Mouse (Mus musculus): ENCODE measurements around the gene Babam2. TPM values are rescaled to one million over a fixed set of nuclear protein-coding genes. Genes with fewer than 3 reads are reported as not detected.

Gene Babam2
- total RNA-seq, 1 experiment, result 33.9 TPM

- no peak for TF ChIP-seq HCFC1 (IDR thresholded peaks at IDR 0.05; ENCODE audit: borderline replicate concordance, insufficient read depth, low read length)
- TF ChIP-seq ZNF384 (IDR thresholded peaks at IDR 0.05; ENCODE audit: low read depth, low read length), result no peak
- no peak for TF ChIP-seq ZC3H11A (IDR thresholded peaks at IDR 0.05; ENCODE audit: borderline replicate concordance, low read depth, low read length)
- TF ChIP-seq CHD2 (IDR thresholded peaks at IDR 0.05; ENCODE audit: low read depth, low read length), result no peak
- no peak for TF ChIP-seq MAFK (IDR thresholded peaks at IDR 0.05; ENCODE audit: insufficient read depth, low read depth, low read length)
- Histone ChIP-seq H3K36me3 (ENCODE audit: control insufficient read depth, insufficient read depth, low read length, poor library complexity, severe bottlenecking) (no peaks in the 10 kb centered on the region), H3K27ac (ENCODE audit: insufficient read depth, low read depth, low read length, poor library complexity, severe bottlenecking) (no peak overlapping the region), H3K9me3 (ENCODE audit: control insufficient read depth, insufficient read depth, low read depth, low read length) (no peaks in the 10 kb centered on the region), H3K4me3 (ENCODE audit: insufficient read depth in 1 of 2, low read depth in 1 of 2, low read length in 2 of 2, poor library complexity in 1 of 2, severe bottlenecking in 1 of 2) (no peak overlapping the region), H3K4me1 (ENCODE audit: control insufficient read depth in 2 of 2, insufficient read depth in 2 of 2, low read length in 2 of 2, poor library complexity in 1 of 2) (no peaks in the 10 kb centered on the region; a peak in 1 of 4 replicates), H3K9ac (ENCODE audit: insufficient read depth, low read depth, low read length, poor library complexity, severe bottlenecking) (no peak overlapping the region)
- in situ Hi-C loops (cut with MboI; ENCODE audit: low sequenced_read_pairs in 2 of 2, unreplicated experiment in 2 of 2), result no loop called here
- DNase-seq (ENCODE audit: low read depth, low spot score), result no peak
Observed at GRCm38 (mm10) chr5:31758310-31759091, 61.0 kb downstream of the Babam2 start.

- in situ Hi-C loops (cut with MboI; ENCODE audit: low sequenced_read_pairs in 2 of 2, unreplicated experiment in 2 of 2), result no loop called here
- no peaks in the 10 kb centered on the region for H3K36me3 ChIP-seq (ENCODE audit: control insufficient read depth, insufficient read depth, low read length, poor library complexity, severe bottlenecking)
- no peak overlapping the region for H3K27ac ChIP-seq (ENCODE audit: insufficient read depth, low read depth, low read length, poor library complexity, severe bottlenecking)
- no peak overlapping the region for H3K9ac ChIP-seq (ENCODE audit: insufficient read depth, low read depth, low read length, poor library complexity, severe bottlenecking)
- no peaks in the 10 kb centered on the region; a peak in 1 of 4 replicates for H3K4me1 ChIP-seq (ENCODE audit: control insufficient read depth in 2 of 2, insufficient read depth in 2 of 2, low read length in 2 of 2, poor library complexity in 1 of 2)
- no peak for TF ChIP-seq ZNF384 (IDR thresholded peaks at IDR 0.05; ENCODE audit: low read depth, low read length)
- TF ChIP-seq ZC3H11A (IDR thresholded peaks at IDR 0.05; ENCODE audit: borderline replicate concordance, low read depth, low read length), result no peak
- no peak for TF ChIP-seq CHD2 (IDR thresholded peaks at IDR 0.05; ENCODE audit: low read depth, low read length)
- no peak for TF ChIP-seq HCFC1 (IDR thresholded peaks at IDR 0.05; ENCODE audit: borderline replicate concordance, insufficient read depth, low read length)
- TF ChIP-seq MAFK (IDR thresholded peaks at IDR 0.05; ENCODE audit: insufficient read depth, low read depth, low read length), result no peak
- no peaks in the 10 kb centered on the region for H3K9me3 ChIP-seq (ENCODE audit: control insufficient read depth, insufficient read depth, low read depth, low read length)
- no peak overlapping the region for H3K4me3 ChIP-seq (ENCODE audit: insufficient read depth in 1 of 2, low read depth in 1 of 2, low read length in 2 of 2, poor library complexity in 1 of 2, severe bottlenecking in 1 of 2)
- DNase-seq (ENCODE audit: low read depth, low spot score), result no peak
Observed at GRCm38 (mm10) chr5:31761836-31762235, 64.4 kb downstream of the Babam2 start.

DNA sequence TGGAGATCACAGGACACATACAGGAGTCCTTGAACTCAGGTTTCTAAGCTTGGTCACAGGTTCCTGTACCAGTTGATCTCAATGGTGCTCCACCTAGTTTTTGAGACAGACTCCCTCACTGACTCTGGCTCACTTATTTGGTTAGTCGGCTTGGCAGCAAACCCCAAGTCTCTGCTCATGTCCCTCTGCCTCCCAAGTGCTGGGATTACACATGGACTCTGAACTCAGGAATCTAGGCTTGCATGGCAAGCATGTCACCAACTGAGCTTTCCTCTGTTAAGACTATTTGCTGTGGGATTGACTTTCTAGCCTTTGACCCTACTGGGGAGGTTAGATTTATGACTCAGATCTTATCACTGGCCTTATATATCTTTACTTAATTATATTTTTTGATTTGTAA lies 65.3 kb downstream of the Babam2 start:
- H3K27ac ChIP-seq (ENCODE audit: insufficient read depth, low read depth, low read length, poor library complexity, severe bottlenecking), result no peak overlapping the region
- in situ Hi-C loops (cut with MboI; ENCODE audit: low sequenced_read_pairs in 2 of 2, unreplicated experiment in 2 of 2), result no loop called here
- H3K4me3 ChIP-seq (ENCODE audit: insufficient read depth in 1 of 2, low read depth in 1 of 2, low read length in 2 of 2, poor library complexity in 1 of 2, severe bottlenecking in 1 of 2), result no peak overlapping the region
- no peaks in the 10 kb centered on the region; a peak in 1 of 4 replicates for H3K4me1 ChIP-seq (ENCODE audit: control insufficient read depth in 2 of 2, insufficient read depth in 2 of 2, low read length in 2 of 2, poor library complexity in 1 of 2)
- TF ChIP-seq ZC3H11A (IDR thresholded peaks at IDR 0.05; ENCODE audit: borderline replicate concordance, low read depth, low read length) (no peak), MAFK (IDR thresholded peaks at IDR 0.05; ENCODE audit: insufficient read depth, low read depth, low read length) (no peak), HCFC1 (IDR thresholded peaks at IDR 0.05; ENCODE audit: borderline replicate concordance, insufficient read depth, low read length) (no peak), CHD2 (IDR thresholded peaks at IDR 0.05; ENCODE audit: low read depth, low read length) (no peak), ZNF384 (IDR thresholded peaks at IDR 0.05; ENCODE audit: low read depth, low read length) (no peak)
- no peak overlapping the region for H3K9ac ChIP-seq (ENCODE audit: insufficient read depth, low read depth, low read length, poor library complexity, severe bottlenecking)
- no peaks in the 10 kb centered on the region for H3K36me3 ChIP-seq (ENCODE audit: control insufficient read depth, insufficient read depth, low read length, poor library complexity, severe bottlenecking)
- DNase-seq (ENCODE audit: low read depth, low spot score), result no peak
- no peaks in the 10 kb centered on the region for H3K9me3 ChIP-seq (ENCODE audit: control insufficient read depth, insufficient read depth, low read depth, low read length)

- no peaks in the 10 kb centered on the region for H3K4me1 ChIP-seq (ENCODE audit: control insufficient read depth in 2 of 2, insufficient read depth in 2 of 2, low read length in 2 of 2, poor library complexity in 1 of 2)
Observed at GRCm38 (mm10) chr5:31765824-31766223, 68.3 kb downstream of the Babam2 start.

More at GRCm38 (mm10) chr5:31765824-31766223, 68.3 kb downstream of the Babam2 start:
- in situ Hi-C loops (cut with MboI; ENCODE audit: low sequenced_read_pairs in 2 of 2, unreplicated experiment in 2 of 2), result no loop called here
- Histone ChIP-seq H3K27ac (ENCODE audit: insufficient read depth, low read depth, low read length, poor library complexity, severe bottlenecking) (no peak overlapping the region), H3K9me3 (ENCODE audit: control insufficient read depth, insufficient read depth, low read depth, low read length) (no peaks in the 10 kb centered on the region), H3K9ac (ENCODE audit: insufficient read depth, low read depth, low read length, poor library complexity, severe bottlenecking) (no peak overlapping the region), H3K36me3 (ENCODE audit: control insufficient read depth, insufficient read depth, low read length, poor library complexity, severe bottlenecking) (no peaks in the 10 kb centered on the region), H3K4me3 (ENCODE audit: insufficient read depth in 1 of 2, low read depth in 1 of 2, low read length in 2 of 2, poor library complexity in 1 of 2, severe bottlenecking in 1 of 2) (no peak overlapping the region)
- TF ChIP-seq CHD2 (IDR thresholded peaks at IDR 0.05; ENCODE audit: low read depth, low read length), result no peak
- TF ChIP-seq ZNF384 (IDR thresholded peaks at IDR 0.05; ENCODE audit: low read depth, low read length), result no peak
- TF ChIP-seq HCFC1 (IDR thresholded peaks at IDR 0.05; ENCODE audit: borderline replicate concordance, insufficient read depth, low read length), result no peak
- TF ChIP-seq ZC3H11A (IDR thresholded peaks at IDR 0.05; ENCODE audit: borderline replicate concordance, low read depth, low read length), result no peak
- TF ChIP-seq MAFK (IDR thresholded peaks at IDR 0.05; ENCODE audit: insufficient read depth, low read depth, low read length), result no peak
- DNase-seq (ENCODE audit: low read depth, low spot score), result no peak

Data from ES-E14 (cell line).